ENCODE assay signal across 7 mouse cellular contexts in genomic region chr1:93506944-93507676, GRCm38 (mm10). TPM values are rescaled to one million over a fixed set of nuclear protein-coding genes. Genes with fewer than 3 reads are reported as not detected.
DNase-seq lines count a peak whose midpoint lies in the region; ATAC-seq and TF ChIP-seq lines count a peak whose summit lies in the region.

No protein-coding gene starts in this region.

- peak; percentile 18 to 22 for DNase-seq in kidney, postnatal 4 days
- peak; percentile 26 for DNase-seq in G1E (ENCODE audit: low spot score)
- DNase-seq in c-Kit-positive CD71-positive TER-119-negative erythroid progenitor cells, embryonic 14.5 days (ENCODE audit: low read depth) = peak; percentile 42
- no peak for DNase-seq in adrenal gland, adult 18-20 months (ENCODE audit: low spot score in 2 of 2)

- no peak for TF ChIP-seq CTCF in G1E (IDR thresholded peaks at IDR 0.05; ENCODE audit: low read depth, low read length)

- no peak overlapping the region for H3K27ac ChIP-seq in kidney, embryonic 15.5 days
- H3K27ac ChIP-seq in hindbrain, embryonic 16.5 days (ENCODE audit: low read depth, low read length) = no peak overlapping the region

- whole genome bisulfite sequencing in kidney, embryonic 15.5 days = 56% methylated on average over 10 of the region's 10 CpGs
- WGBS in hindbrain, embryonic 16.5 days = 46% methylated on average over 10 of the region's 10 CpGs

- no peaks in the 10 kb centered on the region for H3K27me3 ChIP-seq in kidney, embryonic 15.5 days
- H3K27me3 ChIP-seq in G1E (ENCODE audit: insufficient read depth, low read length) = no peaks in the 10 kb centered on the region
- H3K27me3 ChIP-seq in hindbrain, embryonic 16.5 days (replicated peaks; ENCODE audit: control insufficient read depth, insufficient read depth, low read length) = no peaks in the 10 kb centered on the region

- peaks cover 12% of the 10 kb centered on the region for H3K4me1 ChIP-seq in kidney, embryonic 15.5 days
- H3K4me1 ChIP-seq in G1E (ENCODE audit: insufficient read depth, low read depth, low read length) = peaks cover 23% of the 10 kb centered on the region
- H3K4me1 ChIP-seq in hindbrain, embryonic 16.5 days (ENCODE audit: control insufficient read depth, insufficient read depth, low read depth, low read length) = peaks cover 5% of the 10 kb centered on the region

- H3K4me2 ChIP-seq in kidney, embryonic 15.5 days = no peak overlapping the region
- H3K4me2 ChIP-seq in hindbrain, embryonic 16.5 days (ENCODE audit: low read length) = no peak overlapping the region

- no peak overlapping the region for H3K4me3 ChIP-seq in kidney, embryonic 15.5 days (replicated peaks)
- no peak overlapping the region for H3K4me3 ChIP-seq in G1E (ENCODE audit: low read depth, low read length)
- H3K4me3 ChIP-seq in hindbrain, embryonic 16.5 days (ENCODE audit: low read length) = no peak overlapping the region

- ATAC-seq in kidney, embryonic 15.5 days (replicated peaks; ENCODE audit: low FRiP score) = no peak
- no peak for ATAC-seq in G1E (ENCODE audit: extremely low read depth, insufficient number of reproducible peaks, low FRiP score, poor library complexity, severe bottlenecking)
- ATAC-seq in hindbrain, embryonic 16.5 days = peak; percentile 41
- ATAC-seq in monocyte, adult 5-6 weeks (replicated peaks; ENCODE audit: insufficient number of reproducible peaks, low FRiP score, low TSS enrichment, poor library complexity, severe bottlenecking) = 0 out of 2 replicates have a peak, but pooled peaks have one; percentile 51

- peaks cover 63% of the 10 kb centered on the region for H3K36me3 ChIP-seq in kidney, embryonic 15.5 days
- H3K36me3 ChIP-seq in G1E (replicated peaks) = peaks cover 78% of the 10 kb centered on the region
- peaks cover 15% of the 10 kb centered on the region for H3K36me3 ChIP-seq in hindbrain, embryonic 16.5 days (ENCODE audit: control insufficient read depth, insufficient read depth, low read length)

- no peak overlapping the region for H3K9ac ChIP-seq in kidney, embryonic 15.5 days
- H3K9ac ChIP-seq in hindbrain, embryonic 16.5 days (ENCODE audit: low read depth, low read length) = no peak overlapping the region

- H3K9me3 ChIP-seq in kidney, embryonic 15.5 days (replicated peaks) = no peaks in the 10 kb centered on the region
- no peaks in the 10 kb centered on the region for H3K9me3 ChIP-seq in G1E (replicated peaks)
- no peaks in the 10 kb centered on the region for H3K9me3 ChIP-seq in hindbrain, embryonic 16.5 days (ENCODE audit: control insufficient read depth, low read length)

RNA-seq across cellular contexts. Expression of gene Farp2, which starts 4.8 kb away (rescaled TPM):
- 7.9 and 9.2 TPM in 2 replicates for polyA plus RNA-seq in kidney, embryonic 15.5 days (2015; fragmentation: Nextera tagmentation; extraction: Ambion mirVana)
- 25.9 and 28.1 TPM in 2 replicates for total RNA-seq in G1E (2014; fragmentation: Nextera tagmentation)
- 4.9 and 5.4 TPM in 2 replicates for total RNA-seq in G1E (2017)
- polyA plus RNA-seq in G1E (2012) = 1.2 and 1.6 TPM in 2 replicates
- 3.5 and 4.4 TPM in 2 replicates for polyA plus RNA-seq in hindbrain, embryonic 16.5 days (2015; fragmentation: Nextera tagmentation; extraction: Ambion mirVana)
- total RNA-seq in monocyte, adult 5-6 weeks (2017) = 0.75 to 4.4 TPM (median 2.0 TPM) in 3 replicates
- 10 to 100 TPM; 18.5 to 18.7 TPM for total RNA-seq in adrenal gland, adult 18-20 months (2021)

RNA-seq across cellular contexts. Expression of gene Hdlbp, which starts 28.5 kb away (rescaled TPM):
- 154 and 158 TPM in 2 replicates for polyA plus RNA-seq in kidney, embryonic 15.5 days (2015; fragmentation: Nextera tagmentation; extraction: Ambion mirVana)
- total RNA-seq in G1E (2014; fragmentation: Nextera tagmentation) = 470 and 482 TPM in 2 replicates
- total RNA-seq in G1E (2017) = 116 and 144 TPM in 2 replicates
- 57.5 and 62.1 TPM in 2 replicates for polyA plus RNA-seq in G1E (2012)
- polyA plus RNA-seq in hindbrain, embryonic 16.5 days (2015; fragmentation: Nextera tagmentation; extraction: Ambion mirVana) = 68.5 and 72.5 TPM in 2 replicates
- 58.2 to 101 TPM (median 83.6 TPM) in 3 replicates for total RNA-seq in monocyte, adult 5-6 weeks (2017)
- total RNA-seq in adrenal gland, adult 18-20 months (2021) = 100 to 1,000 TPM; 316 to 376 TPM

Comparison
In these comparisons a context has a peak if more than half of its experiments do, and no peak if none do; other contexts are left out.
1. DNase-seq: peak in kidney, postnatal 4 days (2 of 2), G1E (single experiment) and c-Kit-positive CD71-positive TER-119-negative erythroid progenitor cells, embryonic 14.5 days (single experiment); none in adrenal gland, adult 18-20 months (0 of 2).
2. ATAC-seq: peak in hindbrain, embryonic 16.5 days (single experiment) and monocyte, adult 5-6 weeks (single experiment); none in kidney, embryonic 15.5 days (single experiment) and G1E (single experiment).